Mouse (Mus musculus) spleen, embryonic (tissue): Measurements from ENCODE around the gene Mogs.

Source experiments
- CTCF ChIA-PET: fragments of 350-600 bp; sonication (Branson Sonifier 250); formaldehyde crosslinking; loops from one replicate; lab custom pipeline; 2022; lab: Charles Lee

The Mogs gene

DNA sequence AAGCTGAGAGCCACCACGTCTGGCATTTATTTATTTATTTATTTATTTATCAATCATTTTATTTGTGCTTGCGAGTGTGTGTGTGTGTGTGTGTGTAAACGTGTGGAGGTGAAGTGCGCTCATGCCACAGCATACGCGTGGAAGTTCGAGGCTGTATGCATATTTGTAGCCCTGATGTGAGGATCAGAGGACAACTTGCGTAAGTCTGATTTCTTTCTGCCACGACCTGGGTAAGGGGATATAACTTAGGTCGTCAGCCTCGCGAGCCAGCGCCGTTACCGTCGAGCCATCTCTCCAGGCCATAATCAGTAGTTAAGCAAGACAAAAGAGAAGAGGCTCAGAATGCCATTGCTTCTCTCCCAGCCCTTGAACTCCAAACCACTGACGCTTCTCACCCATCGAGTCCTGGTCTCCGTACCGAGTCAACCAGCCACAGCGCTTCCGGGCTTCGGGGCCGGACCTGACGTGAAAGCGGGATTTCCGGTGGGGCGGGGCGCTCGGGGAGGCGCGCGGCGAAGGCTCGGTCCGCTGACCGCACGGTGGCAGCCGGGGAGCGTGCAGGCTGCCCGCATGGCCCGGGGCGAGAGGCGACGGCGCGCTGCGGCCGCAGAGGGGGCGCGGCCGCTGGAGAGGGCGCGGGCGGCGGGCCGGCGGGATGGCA is at the start of gene Mogs:
Mogs (plus strand) TSS at position 486 of the 661 bp plus-strand sequence.
- CTCF ChIA-PET = no interaction called here

DNA sequence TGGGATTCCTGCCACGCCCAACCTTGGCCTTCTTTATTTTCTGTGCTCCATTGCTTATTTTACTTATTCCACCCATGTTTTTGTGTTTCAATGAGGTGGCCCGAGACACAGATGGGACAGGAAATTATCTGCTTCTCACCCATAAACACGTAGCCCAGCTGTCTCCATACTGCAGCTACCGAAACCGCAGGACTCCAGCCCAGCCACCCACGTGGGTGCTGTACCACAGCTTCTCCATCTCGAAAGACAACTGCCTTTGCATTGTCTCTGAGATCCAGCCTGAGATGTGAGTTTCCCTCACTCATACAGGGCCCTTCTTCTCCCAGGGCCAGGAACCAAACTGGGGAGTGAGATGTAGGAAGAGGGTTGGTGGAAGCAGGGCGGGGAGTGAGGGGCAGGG is 49.3 kb upstream of the Mogs start:
- CTCF ChIA-PET = no interaction called here

DNA sequence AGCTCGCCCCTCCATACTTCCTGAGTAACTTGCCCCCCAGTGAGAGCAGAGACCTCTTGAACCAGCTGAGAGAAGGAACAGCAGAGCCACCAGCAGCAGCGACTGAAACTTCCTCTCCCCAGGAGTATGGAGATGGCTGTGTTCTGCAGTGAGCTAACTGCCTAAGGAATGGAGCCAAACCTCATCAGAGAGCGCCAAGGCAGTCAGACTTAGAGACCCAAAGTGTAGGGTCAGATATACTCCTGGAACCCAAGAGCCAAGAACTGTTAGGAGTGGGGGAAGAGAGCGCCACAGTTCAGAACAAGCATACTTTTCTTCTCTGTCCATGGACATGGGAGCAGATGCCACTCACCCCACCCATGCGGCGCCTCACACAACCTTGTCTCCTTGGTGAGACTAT is 48.9 kb upstream of the Mogs start:
- CTCF ChIA-PET = interaction anchor here (0.6 kb wide), 1 partner anchor 42 kb away, joined by 3 read pairs; the partner anchor contains the start of gene Mrpl53

DNA sequence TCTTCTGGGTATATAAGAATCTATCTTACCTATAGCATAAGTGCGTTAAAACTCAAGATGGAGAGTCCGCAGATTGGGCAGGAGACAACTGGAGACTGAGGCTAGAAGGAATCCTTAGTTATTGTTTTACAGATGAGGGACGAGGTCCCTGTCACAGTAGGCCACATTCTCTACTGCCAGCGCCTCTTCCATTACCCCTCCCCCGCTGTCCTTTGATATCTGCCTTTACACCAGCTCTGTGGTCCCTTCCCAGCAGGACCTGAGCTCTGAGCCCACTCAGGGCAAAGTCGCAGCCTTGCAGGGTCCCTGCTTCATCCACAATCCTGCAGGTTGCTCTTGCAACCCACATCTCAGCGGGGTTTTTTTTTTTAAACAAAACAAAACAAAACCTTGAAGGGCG is 47.1 kb upstream of the Mogs start:
- CTCF ChIA-PET = no interaction called here

DNA sequence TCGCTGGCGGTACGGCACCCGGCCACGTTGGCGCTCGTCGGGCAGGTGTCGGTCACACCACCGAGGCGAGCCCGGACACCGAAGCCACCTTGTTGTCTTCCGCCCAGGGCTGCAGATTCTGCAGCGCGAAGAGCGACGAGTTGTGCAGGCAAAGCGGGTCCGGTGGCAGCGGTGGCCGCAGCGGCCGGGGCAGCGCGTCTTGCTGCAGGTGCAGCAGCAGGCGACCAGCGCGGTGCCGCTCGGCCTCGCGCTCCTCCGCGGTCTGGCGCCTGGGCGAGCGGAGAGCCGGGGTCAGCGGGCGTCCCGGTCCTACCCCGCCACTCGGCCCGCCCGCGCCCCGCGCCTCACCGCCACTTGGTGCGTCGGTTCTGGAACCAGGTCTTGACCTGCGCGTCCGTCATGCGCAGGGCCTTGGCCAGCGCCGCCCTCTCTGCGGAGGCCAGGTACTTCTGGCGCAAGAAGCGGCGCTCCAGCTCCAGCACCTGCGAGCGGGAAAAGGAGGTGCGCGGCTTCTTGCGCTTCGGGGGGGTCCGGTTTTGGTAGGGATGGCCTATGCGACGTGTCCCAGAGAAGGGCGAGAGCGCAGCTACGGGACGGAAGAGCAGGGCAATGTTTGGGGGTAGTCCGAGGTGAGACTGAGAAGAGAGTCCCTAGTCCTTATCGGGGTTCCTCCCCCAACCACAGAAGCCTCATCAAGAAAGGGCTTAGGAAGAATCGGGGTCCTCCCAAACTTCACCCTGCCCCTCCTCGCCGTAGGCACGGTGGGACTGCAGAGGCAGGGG is 46.4 kb upstream of the Mogs start:
- CTCF ChIA-PET = no interaction called here

DNA sequence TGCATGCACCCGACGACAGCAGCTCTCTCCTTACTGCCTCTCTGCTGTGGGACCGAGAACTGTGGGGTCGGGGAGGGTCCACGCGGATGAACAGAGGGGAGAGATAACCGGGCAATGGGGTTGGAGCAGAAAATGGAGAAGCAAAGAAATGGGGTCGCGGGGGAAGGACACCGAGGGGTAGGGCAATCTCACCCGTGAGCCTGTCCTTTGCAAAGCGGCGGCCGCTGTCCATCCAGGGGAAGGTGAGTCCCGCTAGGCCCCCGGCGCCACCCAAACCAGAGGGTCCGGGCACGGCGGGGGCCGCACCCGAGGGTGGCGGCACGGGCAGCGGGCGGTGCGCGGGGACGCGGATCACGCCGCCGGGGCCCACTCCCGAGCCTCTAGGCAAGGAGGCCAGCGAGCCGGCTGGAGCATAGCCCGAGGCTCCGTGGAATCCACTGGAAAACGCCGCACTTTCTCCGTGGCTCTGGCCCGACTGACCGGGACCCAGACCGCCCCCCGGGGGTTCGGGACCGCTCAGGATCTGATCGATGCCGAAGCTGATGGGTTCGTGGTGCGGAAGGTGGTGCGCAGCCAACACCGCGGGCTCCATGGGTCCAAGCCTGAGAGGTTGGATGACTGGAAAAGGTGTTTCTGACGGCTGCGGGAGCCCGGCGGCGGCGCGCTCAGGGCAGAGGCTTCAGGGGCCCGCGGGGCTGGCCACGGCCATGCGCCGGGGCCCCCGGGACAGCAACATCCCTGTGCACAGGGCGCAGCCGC is 45.6 kb upstream of the Mogs start:
- CTCF ChIA-PET = interaction anchor here (2.1 kb wide), 1 partner anchor 73 kb away, joined by 7 read pairs; no protein-coding TSS in a partner anchor

DNA sequence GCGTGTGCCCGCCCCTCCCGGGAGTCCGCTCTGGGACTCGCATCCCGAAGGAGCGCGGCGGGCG is 45.2 kb upstream of the Mogs start, which contains the start of gene Tlx2:
Tlx2 (minus strand) TSS at position 47 of the 64 bp plus-strand sequence.
- CTCF ChIA-PET = interaction anchor here (2.1 kb wide), 1 partner anchor 73 kb away, joined by 7 read pairs; no protein-coding TSS in a partner anchor

DNA sequence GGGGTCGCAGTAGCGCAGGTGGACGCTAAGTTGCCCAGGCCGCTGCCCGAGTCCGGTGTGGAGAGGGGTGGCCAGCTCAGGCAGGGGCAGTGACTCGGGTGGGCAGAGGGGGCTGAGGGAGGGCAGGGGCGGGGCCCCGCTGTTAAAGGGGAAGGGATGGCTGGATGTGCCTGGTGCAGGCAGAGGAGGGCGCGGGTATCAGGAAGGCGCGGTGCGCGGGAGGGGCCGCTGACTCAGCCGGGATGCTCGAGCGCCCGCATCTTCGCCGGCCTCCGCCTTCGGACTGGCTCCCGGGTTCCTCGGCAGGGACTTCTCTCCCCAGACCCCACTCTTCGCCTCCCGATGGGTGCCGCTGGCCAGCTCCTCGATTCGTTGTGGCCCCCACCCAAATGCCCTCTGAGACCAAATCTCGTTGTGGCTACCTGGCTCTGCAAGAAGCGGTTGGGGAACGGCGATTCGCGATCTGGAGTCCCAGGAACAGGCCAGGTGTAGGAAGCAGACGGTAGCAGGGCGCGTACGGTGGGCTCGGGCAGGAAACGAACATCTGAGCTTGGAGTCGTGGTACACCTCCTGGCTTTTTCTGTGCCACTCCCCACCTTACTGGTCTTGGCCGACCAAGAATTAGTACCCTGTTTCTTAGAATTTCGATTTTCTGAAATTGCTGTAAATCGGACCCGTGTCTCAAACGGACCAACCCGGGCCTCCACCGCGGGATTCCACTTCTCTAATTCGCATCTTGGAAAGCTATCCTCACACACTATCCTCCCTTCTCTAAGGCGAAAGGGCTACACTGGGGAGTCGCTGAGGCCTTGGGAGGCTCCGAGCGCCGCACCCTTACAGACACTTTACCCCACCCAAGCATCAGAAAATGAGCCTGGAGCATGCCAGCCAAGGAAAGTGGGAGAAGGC is 44.7 kb upstream of the Mogs start:
- CTCF ChIA-PET = interaction anchor here (2.1 kb wide), 1 partner anchor 74 kb away, joined by 7 read pairs; no protein-coding TSS in a partner anchor

DNA sequence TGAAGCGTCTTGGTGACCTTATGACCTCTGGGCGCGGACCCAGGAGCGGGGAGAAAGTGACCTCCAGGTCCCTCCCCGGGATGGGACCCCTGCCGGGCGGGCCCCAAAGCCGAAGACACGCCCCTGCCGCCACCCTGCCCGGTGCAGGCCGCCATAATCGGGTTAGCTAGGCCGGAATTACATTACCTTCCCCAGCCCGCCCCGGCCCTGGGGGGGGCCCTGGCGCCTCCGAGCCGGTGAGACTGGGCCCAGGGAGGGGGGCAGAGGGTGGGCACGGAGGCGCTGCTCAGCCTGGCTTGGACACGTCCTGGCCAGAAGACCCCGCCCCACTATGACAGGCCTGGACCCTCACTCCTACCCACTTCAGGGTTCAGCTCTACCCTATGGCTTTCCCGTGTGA is 44.1 kb upstream of the Mogs start:
- CTCF ChIA-PET = interaction anchor here (2.1 kb wide), 1 partner anchor 74 kb away, joined by 7 read pairs; no protein-coding TSS in a partner anchor

DNA sequence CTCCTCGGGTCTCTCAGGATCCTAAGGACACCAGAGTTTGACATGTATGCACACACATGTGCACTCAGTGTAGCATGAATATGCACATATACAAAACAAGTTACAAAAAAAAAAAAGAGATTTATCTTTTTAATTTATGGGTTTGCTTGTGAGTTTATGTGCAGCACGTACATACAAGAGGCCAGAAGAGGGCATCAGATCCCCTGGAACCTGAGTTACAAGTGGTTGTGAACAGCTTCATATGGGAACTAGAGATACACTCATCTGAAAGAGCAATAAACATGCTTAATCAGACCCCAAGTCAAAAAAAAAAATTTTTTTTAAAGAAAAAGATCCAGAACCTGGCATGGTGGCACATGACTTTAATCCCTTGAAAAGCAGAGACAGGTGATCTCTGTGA is 40.3 kb upstream of the Mogs start:
- CTCF ChIA-PET = interaction anchor here (0.6 kb wide), 1 partner anchor 22 kb away, joined by 6 read pairs; no protein-coding TSS in a partner anchor

DNA sequence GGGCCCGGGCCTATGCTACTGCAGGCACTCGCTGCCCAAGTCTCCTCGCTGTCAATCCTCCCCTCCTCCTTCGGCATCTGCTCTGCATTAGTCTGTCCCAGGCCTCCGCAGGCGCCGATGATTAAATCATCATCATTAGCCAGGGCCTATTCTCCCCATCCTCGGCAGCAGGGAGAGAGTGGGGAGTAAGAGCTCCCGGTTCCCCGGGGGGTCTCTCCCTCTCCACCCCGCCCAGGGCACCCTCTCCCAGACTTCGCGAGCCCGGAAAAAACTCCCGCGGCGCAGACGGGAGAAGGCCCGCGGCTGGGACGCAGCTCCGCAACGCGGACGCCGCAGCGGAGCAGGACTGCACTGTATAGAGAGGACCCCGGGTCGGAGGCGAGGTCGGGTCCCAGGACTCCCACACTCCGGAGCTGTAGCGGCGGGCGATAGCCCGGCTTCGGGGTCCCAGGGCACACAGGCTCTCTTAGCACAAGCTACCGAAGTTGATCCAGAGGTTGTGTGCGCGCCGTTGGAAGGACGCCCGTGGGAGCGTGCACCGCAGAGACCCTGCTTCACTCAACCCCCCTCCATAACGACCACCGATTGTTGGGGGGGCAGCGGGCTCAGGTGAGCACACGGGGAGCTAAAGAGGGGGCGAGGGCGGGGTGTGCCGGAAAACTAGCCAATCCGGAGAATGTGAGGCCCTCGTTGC is 37.5 kb upstream of the Mogs start, which contains the start of gene Pcgf1:
Pcgf1 (plus strand) TSS at position 240 of the 694 bp plus-strand sequence.
- CTCF ChIA-PET = interaction anchor here (0.9 to 1.3 kb wide), 4 partner anchors 23 to 81 kb away, joined by 4 to 8 read pairs (median 4); partner anchors contain the start of genes Aup1, Ccdc142, Gm42688 and Htra2

DNA sequence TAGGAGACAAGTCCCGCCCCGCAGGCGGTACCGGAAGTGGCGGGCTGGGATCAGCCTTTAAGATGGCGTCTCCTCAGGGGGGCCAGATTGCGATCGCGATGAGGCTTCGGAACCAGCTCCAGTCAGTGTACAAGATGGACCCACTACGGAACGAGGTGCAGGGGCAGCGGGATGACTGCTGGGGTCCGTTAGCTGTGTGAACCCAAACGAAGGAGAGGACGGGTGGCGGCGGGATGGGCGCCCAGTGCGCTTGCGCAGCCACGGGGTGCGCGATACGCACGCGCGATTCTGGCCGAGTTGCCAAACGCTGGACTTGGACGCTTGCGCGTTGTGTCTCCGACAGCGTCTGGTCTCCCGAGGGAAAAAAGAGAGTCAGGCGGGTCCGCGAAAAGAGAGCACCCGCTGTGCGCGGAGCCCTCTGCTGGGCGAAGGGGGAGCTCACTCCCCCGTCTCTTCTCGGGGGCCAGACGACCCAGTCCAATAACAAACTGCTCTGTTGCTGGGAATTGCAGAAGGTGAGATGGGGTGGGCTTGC is 36.9 kb upstream of the Mogs start:
- CTCF ChIA-PET = interaction anchor here (0.5 to 1.3 kb wide), 5 partner anchors 23 to 140 kb away, joined by 3 to 8 read pairs (median 4); partner anchors contain the start of genes Aup1, Ccdc142, Gm42688 and Htra2

DNA sequence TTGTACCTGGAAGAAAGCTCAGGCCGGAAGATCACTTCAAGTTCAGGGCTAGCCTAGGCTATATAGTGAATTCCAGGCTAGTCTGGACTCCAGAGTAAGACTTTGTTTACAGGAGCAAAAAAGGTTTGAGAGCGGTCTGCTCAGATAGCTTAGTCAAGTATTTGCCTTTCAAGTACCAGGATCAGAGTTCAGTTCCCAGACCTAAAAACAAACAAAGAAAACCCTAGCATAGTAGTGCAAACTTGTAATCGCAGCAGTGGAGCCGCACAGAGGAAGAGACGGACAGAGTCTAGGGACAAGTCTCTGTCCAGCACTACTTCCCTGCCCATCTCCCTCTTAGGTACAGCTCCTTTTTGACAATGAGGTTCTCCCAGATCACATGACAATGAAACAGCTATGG is 35.1 kb upstream of the Mogs start:
- CTCF ChIA-PET = no interaction called here

DNA sequence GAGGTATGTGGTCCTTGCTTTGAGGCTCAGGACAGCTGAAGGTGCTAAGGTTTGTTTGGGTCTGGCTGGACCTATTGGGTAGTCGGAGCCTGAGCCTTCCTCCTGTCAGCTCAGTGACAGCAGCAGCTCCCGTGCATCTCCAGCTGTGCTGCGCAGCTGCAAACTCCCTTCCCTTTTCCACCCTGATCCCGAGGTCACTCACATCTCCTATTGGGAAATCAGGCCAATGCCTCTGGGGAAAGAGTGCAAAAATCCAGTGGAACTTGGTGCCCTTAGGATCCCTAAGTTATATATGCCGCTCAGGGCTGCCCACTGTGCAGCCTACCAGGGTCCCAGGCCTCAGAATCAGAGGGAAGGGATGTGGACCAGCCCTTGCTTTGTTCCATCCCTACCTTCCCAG is 31.8 kb upstream of the Mogs start:
- CTCF ChIA-PET = no interaction called here

DNA sequence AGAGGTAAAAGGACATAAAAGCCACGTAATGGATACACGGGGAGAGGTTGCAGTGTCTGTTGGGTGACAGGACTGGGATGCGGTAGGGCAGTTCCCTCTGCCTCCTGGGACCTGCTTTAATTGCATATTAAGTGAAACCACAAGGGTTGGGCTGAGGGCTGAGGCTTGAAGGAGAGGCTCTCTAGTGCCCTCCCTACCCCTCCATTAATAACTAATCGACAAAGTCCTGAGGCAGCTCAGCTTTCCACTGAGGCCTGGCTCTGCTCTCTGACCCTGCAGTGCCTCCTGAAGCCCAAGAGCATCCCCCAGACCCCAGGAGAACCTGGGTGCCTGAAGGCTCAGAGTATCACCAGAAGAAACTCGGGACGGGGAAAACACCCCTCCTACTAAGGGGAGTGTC is 30.8 kb upstream of the Mogs start:
- CTCF ChIA-PET = no interaction called here

DNA sequence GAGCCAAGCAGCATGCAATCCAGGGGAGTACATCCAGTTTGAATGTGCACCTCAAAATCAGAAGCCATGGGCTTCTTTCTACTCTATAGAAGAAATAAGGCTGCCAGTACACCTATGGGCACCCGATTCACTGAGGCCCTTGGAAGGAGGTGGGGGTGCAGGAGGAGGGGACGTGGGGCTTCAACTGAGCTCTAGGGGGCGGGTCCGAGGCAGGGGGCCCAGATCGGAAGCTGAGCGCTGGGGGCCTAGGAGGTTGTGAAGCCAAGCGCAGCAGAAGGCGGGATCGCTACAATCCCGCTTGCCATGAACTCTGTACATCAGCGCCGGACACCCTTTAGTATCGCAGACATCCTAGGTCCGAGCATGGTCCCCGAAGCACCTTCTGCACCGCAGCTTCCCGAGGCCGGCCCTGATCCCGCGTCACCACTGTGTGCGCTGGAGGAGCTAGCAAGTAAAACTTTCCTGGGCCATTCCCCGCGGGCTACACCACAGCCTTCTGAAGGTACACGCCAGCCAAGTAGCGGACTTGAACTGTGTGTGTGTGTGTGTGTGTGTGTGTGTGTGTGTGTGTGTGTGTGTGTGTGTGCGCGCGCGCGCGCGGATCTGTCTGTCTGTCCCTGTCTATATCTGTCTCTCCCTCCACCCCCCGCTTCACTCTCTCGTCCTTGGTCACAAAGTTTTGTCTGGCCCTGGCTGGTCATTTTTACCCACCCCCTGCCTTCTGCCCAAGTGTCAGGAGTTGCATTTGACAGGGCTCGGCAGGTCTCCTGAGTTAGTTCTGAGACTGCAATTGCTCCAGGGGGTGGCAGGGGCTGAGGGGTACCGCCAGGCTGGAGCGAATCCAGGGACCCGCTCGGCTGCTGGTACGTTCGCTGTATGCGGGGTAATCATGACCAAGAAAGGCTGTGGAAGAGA is 28.9 kb upstream of the Mogs start, which contains the start of gene Lbx2:
Lbx2 (plus strand) TSS at position 247 of the 915 bp plus-strand sequence.
- CTCF ChIA-PET = no interaction called here

DNA sequence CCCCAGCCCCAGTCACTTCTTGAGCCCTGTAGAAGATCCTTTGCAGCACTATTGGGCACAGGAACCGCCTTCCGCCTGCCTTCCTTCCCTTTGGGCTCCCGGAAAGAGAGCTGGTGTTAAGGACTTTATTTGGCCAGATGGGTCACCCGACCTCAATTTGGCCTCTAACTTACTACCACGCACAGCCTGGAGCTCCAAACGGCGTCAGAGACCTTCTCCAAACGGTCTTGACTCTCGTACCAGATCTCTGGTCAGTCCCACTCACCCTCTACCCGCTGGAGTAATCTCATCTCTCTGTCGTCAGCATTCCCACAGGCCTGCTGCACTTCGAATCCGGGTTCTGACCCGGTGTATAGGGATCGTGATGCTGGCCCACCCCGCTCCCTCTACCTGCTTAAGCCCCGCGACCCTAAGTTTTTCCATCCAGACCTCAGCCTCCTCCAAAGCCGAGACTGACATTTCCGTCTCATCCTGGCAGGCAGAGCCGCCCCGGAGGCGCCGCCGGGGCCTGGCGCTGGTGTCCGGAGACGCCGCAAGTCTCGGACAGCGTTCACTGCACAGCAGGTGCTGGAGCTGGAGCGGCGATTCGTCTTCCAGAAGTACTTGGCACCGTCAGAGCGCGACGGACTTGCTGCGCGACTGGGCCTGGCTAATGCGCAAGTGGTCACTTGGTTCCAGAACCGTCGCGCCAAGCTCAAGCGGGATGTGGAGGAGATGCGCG is 27.9 kb upstream of the Mogs start:
- CTCF ChIA-PET = no interaction called here

DNA sequence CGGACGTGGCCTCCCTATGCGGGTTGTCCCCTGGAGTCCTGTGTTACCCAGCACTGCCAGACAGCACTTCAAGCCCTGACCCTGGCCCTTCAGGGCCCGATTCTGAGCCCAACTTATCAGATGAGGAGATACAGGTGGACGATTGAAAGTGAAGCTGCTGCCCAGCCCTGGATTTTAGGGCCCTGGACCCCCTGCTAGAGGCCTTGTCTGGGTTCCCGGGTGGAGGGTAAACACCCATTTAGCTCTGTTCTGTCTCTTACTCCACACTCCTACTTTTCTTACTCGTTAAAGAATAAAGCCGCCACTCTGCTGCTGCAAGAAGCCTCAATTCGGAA is 27.4 kb upstream of the Mogs start:
- CTCF ChIA-PET = no interaction called here
